Mouse (Mus musculus) cerebellum, adult (tissue): Measurements from ENCODE around the gene Katnbl1.
"Not testable (repeated sequence)": the region's sequence is repeated elsewhere in the genome, so short reads cannot be mapped to it uniquely, and the experiment has no call there.

Experiments used
- ATAC-seq: cut with Nextera tagmentation; 2 replicates; pipeline ENCODE4 v1.9.2; 2017; ENCODE audit warnings: mild to moderate bottlenecking, moderate library complexity, mixed read lengths; ENCODE audit not compliant: insufficient number of reproducible peaks, low FRiP score, low TSS enrichment

Katnbl1 gene

GRCm38 (mm10) chr2:112391346-112392000 is 12.5 kb downstream of the Katnbl1 start:
- ATAC-seq = peak; percentile 49; the same call in 1 of the 2 replicates

- ATAC-seq = no peak
These were observed 13.7 kb downstream of the Katnbl1 start for GRCm38 (mm10) chr2:112392689-112393088.

- no peak for ATAC-seq
These were observed 14.9 kb downstream of the Katnbl1 start for GRCm38 (mm10) chr2:112393958-112394357.

GRCm38 (mm10) chr2:112396649-112397048 is 17.6 kb downstream of the Katnbl1 start:
- ATAC-seq = no peak

GRCm38 (mm10) chr2:112407030-112407429 is 28.0 kb downstream of the Katnbl1 start:
- ATAC-seq = no peak

GRCm38 (mm10) chr2:112425308-112425707 is 46.3 kb downstream of the Katnbl1 start:
- ATAC-seq = no peak

- not testable (repeated sequence) for ATAC-seq
These were observed 49.5 kb downstream of the Katnbl1 start for GRCm38 (mm10) chr2:112428534-112428933.

GRCm38 (mm10) chr2:112429665-112430064 is 50.7 kb downstream of the Katnbl1 start:
- no peak for ATAC-seq

GRCm38 (mm10) chr2:112430403-112430802 is 51.4 kb downstream of the Katnbl1 start:
- ATAC-seq = no peak

GRCm38 (mm10) chr2:112432523-112432922 is 53.5 kb downstream of the Katnbl1 start:
- ATAC-seq = no peak

GRCm38 (mm10) chr2:112433359-112433758 is 54.3 kb downstream of the Katnbl1 start:
- ATAC-seq = no peak

GRCm38 (mm10) chr2:112436292-112436691 is 57.3 kb downstream of the Katnbl1 start:
- ATAC-seq = no peak

- ATAC-seq = no peak
These were observed 58.6 kb downstream of the Katnbl1 start for GRCm38 (mm10) chr2:112437589-112437988.

- ATAC-seq = no peak
These were observed 64.5 kb downstream of the Katnbl1 start for GRCm38 (mm10) chr2:112443491-112443890.

GRCm38 (mm10) chr2:112445511-112445910 is 66.5 kb downstream of the Katnbl1 start:
- no peak for ATAC-seq

GRCm38 (mm10) chr2:112448046-112448445 is 69.0 kb downstream of the Katnbl1 start:
- ATAC-seq = not testable (repeated sequence)

GRCm38 (mm10) chr2:112448510-112449059 is 69.6 kb downstream of the Katnbl1 start:
- ATAC-seq = no peak

GRCm38 (mm10) chr2:112449597-112450296 is 70.7 kb downstream of the Katnbl1 start:
- no peak for ATAC-seq

GRCm38 (mm10) chr2:112452513-112452912 is 73.5 kb downstream of the Katnbl1 start:
- ATAC-seq = not testable (repeated sequence)

GRCm38 (mm10) chr2:112454125-112454861 is 75.3 kb downstream of the Katnbl1 start:
- peak; percentile 74; the same call in 1 of the 2 replicates for ATAC-seq
